Mouse (Mus musculus) CH12.LX (cell line): Measurements from ENCODE around the gene Elf5. TPM values are rescaled to one million over a fixed set of nuclear protein-coding genes. Genes with fewer than 3 reads are reported as not detected.

Experiments used
- DNase-seq: peaks from one replicate; pipeline ENCODE4 v3.0.0-alpha.2; 2013; ENCODE audit errors: extremely low read depth
- H3K27ac ChIP-seq: 2 replicates; pipeline ENCODE4 v1.5.1; 2012; ENCODE audit warnings: low read depth, mild to moderate bottlenecking, control low read depth, moderate library complexity; ENCODE audit not compliant: insufficient read depth
- H3K27me3 ChIP-seq: replicated peaks from 2 replicates; pipeline ENCODE3; 2012; ENCODE audit warnings: inconsistent platforms
- H3K36me3 ChIP-seq, 2 experiments: replicated peaks in 1 of 2; 2 replicates each; pipeline versions ENCODE3 to v1.6.1; 2012; ENCODE audit warnings: inconsistent platforms in 1 of 2, low read length in 1 of 2, mild to moderate bottlenecking in 1 of 2, mixed read lengths in 1 of 2, moderate library complexity in 1 of 2; ENCODE audit not compliant: control insufficient read depth in 1 of 2, insufficient read depth in 1 of 2
- H3K4me1 ChIP-seq, 2 experiments: 2 replicates each; pipeline ENCODE4 v1.6.1; 2012; ENCODE audit warnings: inconsistent platforms in 1 of 2, moderate library complexity in 1 of 2; ENCODE audit not compliant: insufficient read depth in 2 of 2, control insufficient read depth in 1 of 2
- H3K4me2 ChIP-seq: 2 replicates; pipeline ENCODE4 v1.6.1; 2012; ENCODE audit warnings: low read depth, mild to moderate bottlenecking, control low read depth; ENCODE audit not compliant: poor library complexity, insufficient read depth, severe bottlenecking
- H3K4me3 ChIP-seq, 3 experiments: fragments of 150-350 bp in 1 of 3; sonication (generic) in 1 of 3; replicated peaks in 1 of 3; 2 replicates each; pipeline versions ENCODE3 to v1.5.1; 2011 to 2012; ENCODE audit warnings: low read depth in 2 of 3, low read length in 2 of 3, mild to moderate bottlenecking in 2 of 3, moderate library complexity in 2 of 3, control low read depth in 1 of 3, improper control_type of control experiment in 1 of 3, inconsistent platforms in 1 of 3, mixed read lengths in 1 of 3; ENCODE audit not compliant: poor library complexity in 1 of 3
- H3K79me2 ChIP-seq: replicated peaks from 2 replicates; pipeline ENCODE4 v1.6.1; 2012; ENCODE audit warnings: mild to moderate bottlenecking, moderate library complexity; ENCODE audit not compliant: control insufficient read depth, poor library complexity, insufficient read depth, severe bottlenecking; ENCODE audit errors: extremely low read depth
- H3K9ac ChIP-seq: 2 replicates; pipeline ENCODE4 v1.6.1; 2012; ENCODE audit warnings: low read depth, mild to moderate bottlenecking, control low read depth, moderate library complexity; ENCODE audit not compliant: insufficient read depth
- H3K9me3 ChIP-seq: replicated peaks from 2 replicates; pipeline ENCODE3; 2012; ENCODE audit warnings: low read length, inconsistent platforms, mixed read lengths
- BHLHE40 ChIP-seq: IDR thresholded peaks from 2 replicates; pipeline ENCODE4 v1.6.1; 2011; ENCODE audit warnings: mild to moderate bottlenecking, low read depth, low read length, improper control_type of control experiment
- CHD1 ChIP-seq: IDR thresholded peaks from 2 replicates; pipeline ENCODE4 v1.6.1; 2012; ENCODE audit warnings: low read depth, low read length, improper control_type of control experiment, inconsistent platforms
- CHD2 ChIP-seq: IDR thresholded peaks from 2 replicates; pipeline ENCODE4 v1.6.1; 2011; ENCODE audit warnings: low read length, improper control_type of control experiment
- CTCF ChIP-seq, 2 experiments: IDR thresholded peaks in 1 of 2; conservative IDR thresholded peaks in 1 of 2; 2 replicates each; pipeline ENCODE4 v1.5.1; 2011 to 2012; ENCODE audit warnings: low read depth in 2 of 2, low read length in 2 of 2, improper control_type of control experiment in 1 of 2, inconsistent platforms in 1 of 2, mild to moderate bottlenecking in 1 of 2, moderate library complexity in 1 of 2
- E2F4 ChIP-seq: IDR thresholded peaks from 2 replicates; pipeline ENCODE4 v1.6.1; 2011; ENCODE audit warnings: low read depth, low read length, improper control_type of control experiment; ENCODE audit not compliant: insufficient replicate concordance
- ELF1 ChIP-seq: IDR thresholded peaks from 2 replicates; pipeline ENCODE4 v1.6.1; 2014; ENCODE audit warnings: low read depth, mild to moderate bottlenecking, inconsistent platforms, low read length, improper control_type of control experiment
- EP300 ChIP-seq: IDR thresholded peaks from 2 replicates; pipeline ENCODE4 v1.6.1; 2011; ENCODE audit warnings: low read length, improper control_type of control experiment
- ETS1 ChIP-seq: conservative IDR thresholded peaks from 2 replicates; pipeline ENCODE4 v1.6.1; 2012; ENCODE audit warnings: low read depth, mild to moderate bottlenecking, inconsistent platforms, low read length, improper control_type of control experiment, moderate library complexity
- GABPA ChIP-seq: IDR thresholded peaks from 2 replicates; pipeline ENCODE4 v1.6.1; 2012; ENCODE audit warnings: low read depth, low read length, improper control_type of control experiment, inconsistent platforms; ENCODE audit not compliant: insufficient replicate concordance
- HCFC1 ChIP-seq: IDR thresholded peaks from 2 replicates; pipeline ENCODE4 v1.6.1; 2012; ENCODE audit warnings: low read depth, mild to moderate bottlenecking, inconsistent platforms, low read length, improper control_type of control experiment
- IRF4 ChIP-seq: IDR thresholded peaks from 2 replicates; pipeline ENCODE4 v1.6.1; 2014; ENCODE audit warnings: low read depth, mild to moderate bottlenecking, inconsistent platforms, low read length, improper control_type of control experiment
- JUN ChIP-seq: IDR thresholded peaks from 2 replicates; pipeline ENCODE4 v1.6.1; 2011; ENCODE audit warnings: low read depth, mild to moderate bottlenecking, low read length, improper control_type of control experiment, moderate library complexity; ENCODE audit not compliant: insufficient read depth
- JUND ChIP-seq: conservative IDR thresholded peaks from 2 replicates; pipeline ENCODE4 v1.6.1; 2011; ENCODE audit warnings: low read depth, low read length, improper control_type of control experiment
- KAT2A ChIP-seq: IDR thresholded peaks from 2 replicates; pipeline ENCODE4 v1.6.1; 2012; ENCODE audit warnings: low read length, improper control_type of control experiment, inconsistent platforms; ENCODE audit not compliant: insufficient replicate concordance
- MAFK ChIP-seq: IDR thresholded peaks from 2 replicates; pipeline ENCODE4 v1.6.1; 2011; ENCODE audit warnings: low read length, improper control_type of control experiment; ENCODE audit not compliant: insufficient replicate concordance
- MAX ChIP-seq: IDR thresholded peaks from 2 replicates; pipeline ENCODE4 v1.6.1; 2011; ENCODE audit warnings: low read length, improper control_type of control experiment
- MAZ ChIP-seq: IDR thresholded peaks from 2 replicates; pipeline ENCODE4 v1.6.1; 2012; ENCODE audit warnings: low read depth, mild to moderate bottlenecking, inconsistent platforms, low read length, improper control_type of control experiment, moderate library complexity
- MEF2A ChIP-seq: IDR thresholded peaks from 2 replicates; pipeline ENCODE4 v1.6.1; 2014; ENCODE audit warnings: low read depth, mild to moderate bottlenecking, inconsistent platforms, low read length, improper control_type of control experiment, borderline replicate concordance
- MXI1 ChIP-seq: IDR thresholded peaks from 2 replicates; pipeline ENCODE4 v1.6.1; 2011; ENCODE audit warnings: mild to moderate bottlenecking, low read depth, low read length, improper control_type of control experiment
- MYC ChIP-seq: IDR thresholded peaks from 2 replicates; pipeline ENCODE4 v1.6.1; 2011; ENCODE audit warnings: low read depth, mild to moderate bottlenecking, improper control_type of control experiment, low read length
- NELFE ChIP-seq: IDR thresholded peaks from 2 replicates; pipeline ENCODE4 v1.6.1; 2011; ENCODE audit warnings: low read depth, low read length, improper control_type of control experiment
- NRF1 ChIP-seq: IDR thresholded peaks from 2 replicates; pipeline ENCODE4 v1.6.1; 2014; ENCODE audit warnings: low read depth, mild to moderate bottlenecking, inconsistent platforms, low read length, improper control_type of control experiment, moderate library complexity
- PAX5 ChIP-seq: IDR thresholded peaks from 2 replicates; pipeline ENCODE4 v1.6.1; 2012; ENCODE audit warnings: low read length, inconsistent platforms, mixed read lengths
- POLR2A ChIP-seq: IDR thresholded peaks from 2 replicates; pipeline ENCODE4 v1.6.1; 2011; ENCODE audit warnings: low read depth, mild to moderate bottlenecking, improper control_type of control experiment, low read length
- POLR2AphosphoS2 ChIP-seq: IDR thresholded peaks from 2 replicates; pipeline ENCODE4 v1.6.1; 2011; ENCODE audit warnings: low read depth, low read length, improper control_type of control experiment
- RAD21 ChIP-seq: IDR thresholded peaks from 2 replicates; pipeline ENCODE4 v1.6.1; 2011; ENCODE audit warnings: low read depth, mild to moderate bottlenecking, low read length, improper control_type of control experiment, moderate library complexity
- RCOR1 ChIP-seq: conservative IDR thresholded peaks from 2 replicates; pipeline ENCODE4 v1.6.1; 2012; ENCODE audit warnings: low read depth, mild to moderate bottlenecking, inconsistent platforms, low read length, improper control_type of control experiment
- SIN3A ChIP-seq: IDR thresholded peaks from 2 replicates; pipeline ENCODE4 v1.6.1; 2012; ENCODE audit warnings: low read length, improper control_type of control experiment, inconsistent platforms
- SMC3 ChIP-seq: IDR thresholded peaks from 2 replicates; pipeline ENCODE4 v1.6.1; 2011; ENCODE audit warnings: low read depth, low read length, improper control_type of control experiment
- TBP ChIP-seq: conservative IDR thresholded peaks from 2 replicates; pipeline ENCODE4 v1.6.1; 2011; ENCODE audit warnings: low read depth, low read length, improper control_type of control experiment
- TCF12 ChIP-seq: IDR thresholded peaks from 2 replicates; pipeline ENCODE4 v1.6.1; 2014; ENCODE audit warnings: low read depth, mild to moderate bottlenecking, inconsistent platforms, low read length, improper control_type of control experiment
- UBTF ChIP-seq: IDR thresholded peaks from 2 replicates; pipeline ENCODE4 v1.6.1; 2012; ENCODE audit warnings: low read depth, mild to moderate bottlenecking, inconsistent platforms, low read length, improper control_type of control experiment, moderate library complexity
- USF1 ChIP-seq: IDR thresholded peaks from 2 replicates; pipeline ENCODE4 v1.6.1; 2014; ENCODE audit warnings: low read depth, mild to moderate bottlenecking, inconsistent platforms, low read length, improper control_type of control experiment
- USF2 ChIP-seq: conservative IDR thresholded peaks from 2 replicates; pipeline ENCODE4 v1.6.1; 2011; ENCODE audit warnings: low read depth, low read length, improper control_type of control experiment
- ZC3H11A ChIP-seq: IDR thresholded peaks from 2 replicates; pipeline ENCODE4 v1.6.1; 2012; ENCODE audit warnings: low read depth, mild to moderate bottlenecking, inconsistent platforms, low read length, improper control_type of control experiment
- ZKSCAN1 ChIP-seq: IDR thresholded peaks from 2 replicates; pipeline ENCODE4 v1.6.1; 2012; ENCODE audit warnings: low read depth, inconsistent platforms, low read length, improper control_type of control experiment, borderline replicate concordance
- ZMIZ1 ChIP-seq: IDR thresholded peaks from 2 replicates; pipeline ENCODE4 v1.6.1; 2012; ENCODE audit warnings: low read depth, mild to moderate bottlenecking, inconsistent platforms, low read length, improper control_type of control experiment
- ZNF384 ChIP-seq: IDR thresholded peaks from 2 replicates; pipeline ENCODE4 v1.6.1; 2012; ENCODE audit warnings: low read depth, low read length, improper control_type of control experiment, inconsistent platforms
- dilution Hi-C: fragments of 300-500 bp; cut with MboI; formaldehyde crosslinking; loops from 2 replicates; pipeline ENCODE4 v1.14.3; 2020; ENCODE audit warnings: low sequenced_read_pairs; ENCODE audit not compliant: extremely low pct_unique_long_range_greater_than_20kb, extremely low pct_ligation_motif_present
- in situ Hi-C: fragments of 300-500 bp; cut with MboI; formaldehyde crosslinking; loops from 3 replicates; pipeline ENCODE4 v1.14.3; 2019; ENCODE audit warnings: low sequenced_read_pairs, low pct_ligation_motif_present, low pct_unique_long_range_greater_than_20kb, mixed read lengths
- polyA plus RNA-seq: library from polyadenylated mRNA; unstranded; fragments of >175 nt; gene quantifications from 2 replicates; pipeline ENCODE4 v1.2.1, GENCODE M21; 2012; ENCODE audit warnings: low read depth; ENCODE audit not compliant: insufficient read length
- total RNA-seq, 2 experiments: library from RNA; depleted of rRNA; stranded (reverse); fragments of 300-350 nt in 1 of 2; fragments of >200 nt in 1 of 2; gene quantifications; 2 replicates each; pipeline ENCODE4 v1.2.3; 2012 to 2014

Elf5 gene
- total and polyA plus RNA-seq, 3 experiments, result not detected

DNA sequence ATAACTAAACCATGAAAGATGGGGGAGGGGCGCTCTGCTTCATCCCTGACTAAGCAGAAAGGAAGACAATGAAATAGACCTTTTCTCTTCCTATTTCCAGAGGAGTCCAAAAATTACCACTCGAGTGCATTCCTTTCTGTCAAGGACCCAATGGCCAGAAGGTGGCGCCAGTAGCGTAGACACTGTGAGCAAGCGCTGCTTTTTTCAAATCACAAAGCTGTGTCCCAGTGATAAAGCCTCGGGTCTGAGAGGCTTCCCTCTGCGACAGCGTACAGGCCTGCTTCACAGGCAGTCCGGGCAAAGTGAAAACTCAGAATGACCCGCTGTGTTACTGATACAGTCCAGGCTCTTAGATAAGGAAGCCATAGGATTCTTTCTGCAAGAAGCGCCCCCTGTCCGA, 28.2 kb downstream of the Elf5 start:
- Histone ChIP-seq H3K4me2 (peak overlapping the region; percentile 73), H3K27ac (no peak overlapping the region), H3K79me2 (no peaks in the 10 kb centered on the region), H3K9ac (no peak overlapping the region), H3K4me1 (peaks cover 0 to 10% of the 10 kb centered on the region in 2 experiments; a peak in 2 of 4 replicates), H3K4me3 (no peak overlapping the region), H3K36me3 (no peaks in the 10 kb centered on the region), H3K27me3 (peaks cover 1% of the 10 kb centered on the region), H3K9me3 (no peaks in the 10 kb centered on the region)
- in situ Hi-C loops, result no loop called here
- TF ChIP-seq CHD1, result no peak
- no peak for TF ChIP-seq BHLHE40
- no peak for TF ChIP-seq RCOR1
- TF ChIP-seq MAZ, result no peak
- TF ChIP-seq TBP, result no peak
- TF ChIP-seq ZNF384, result peak; percentile 83
- no peak for TF ChIP-seq MXI1
- TF ChIP-seq CHD2, result no peak
- no peak for TF ChIP-seq USF1
- no peak for TF ChIP-seq TCF12
- TF ChIP-seq IRF4, result 0 out of 2 replicates have a peak, but pooled peaks have one; percentile 18
- no peak for TF ChIP-seq NELFE
- TF ChIP-seq ETS1, result no peak
- TF ChIP-seq ELF1, result peak; percentile 46; the same call in 1 of the 2 replicates
- no peak for TF ChIP-seq JUND
- no peak for TF ChIP-seq E2F4
- no peak for TF ChIP-seq GABPA
- no peak for TF ChIP-seq ZC3H11A
- no peak for TF ChIP-seq JUN
- TF ChIP-seq ZKSCAN1, result no peak
- TF ChIP-seq SMC3, result peak; percentile 61
- TF ChIP-seq POLR2A, result no peak
- TF ChIP-seq MAFK, result no peak
- TF ChIP-seq HCFC1, result no peak
- no peak for TF ChIP-seq MAX
- no peak for TF ChIP-seq USF2
- TF ChIP-seq RAD21, result peak; percentile 70
- TF ChIP-seq ZMIZ1, result no peak
- no peak for TF ChIP-seq EP300
- no peak for TF ChIP-seq POLR2AphosphoS2
- peak; percentile 45; the same call in 1 of the 2 replicates for TF ChIP-seq MEF2A
- no peak for TF ChIP-seq SIN3A
- TF ChIP-seq MYC, result 0 out of 2 replicates have a peak, but pooled peaks have one; percentile 43
- peak; percentile 54 to 94; a peak in 3 of 4 replicates for TF ChIP-seq CTCF (conservative IDR thresholded peaks at IDR 0.05 in 1 of 2, IDR thresholded peaks at IDR 0.05 in 1 of 2; ENCODE audit: low read depth in 2 of 2, low read length in 2 of 2)
- TF ChIP-seq PAX5, result no peak
- no peak for TF ChIP-seq KAT2A
- peak; percentile 62 for TF ChIP-seq NRF1
- no peak for TF ChIP-seq UBTF
- dilution Hi-C loops, result no loop called here
- DNase-seq, result peak; percentile 87
